Mouse (Mus musculus) ES-E14 (cell line): ENCODE data around the gene Grm3.

ENCODE experiments used
- CHD2 ChIP-seq: IDR thresholded peaks from 2 replicates; pipeline ENCODE4 v1.6.1; 2014; ENCODE audit warnings: mild to moderate bottlenecking, low read depth, low read length, inconsistent platforms
- HCFC1 ChIP-seq: IDR thresholded peaks from 2 replicates; pipeline ENCODE4 v1.6.1; 2012; ENCODE audit warnings: low read length, inconsistent platforms, borderline replicate concordance; ENCODE audit not compliant: insufficient read depth

- no peak for TF ChIP-seq CHD2
- no peak for TF ChIP-seq HCFC1
These were observed 145.9 kb downstream of the Grm3 start for GRCm38 (mm10) chr5:9579021-9579420.
